Mouse (Mus musculus): ENCODE data around the gene Dus2.

GRCm38 (mm10) chr8:105959350-105959749 lies 31.8 kb upstream of the Dus2 start:
- TF ChIP-seq HCFC1 (IDR thresholded peaks at IDR 0.05; ENCODE audit: borderline replicate concordance, insufficient read depth, low read length), result no peak
- TF ChIP-seq MAFK (IDR thresholded peaks at IDR 0.05; ENCODE audit: insufficient read depth, low read depth, low read length), result no peak
- TF ChIP-seq ZNF384 (IDR thresholded peaks at IDR 0.05; ENCODE audit: low read depth, low read length), result no peak
